Mouse (Mus musculus) cortical plate, adult 2 months (tissue): ENCODE results near the gene Cdc25a.

Experiments used
- CTCF ChIP-seq: fragments of 200-500 bp; IDR thresholded peaks from 2 replicates; pipeline ENCODE4 v1.5.1; 2011; ENCODE audit warnings: mild to moderate bottlenecking, control low read depth, low read length; ENCODE audit not compliant: insufficient read depth; ENCODE audit errors: extremely low read depth
- POLR2A ChIP-seq: fragments of 200-500 bp; IDR thresholded peaks from 2 replicates; pipeline ENCODE4 v1.6.1; 2011; ENCODE audit warnings: mild to moderate bottlenecking, low read length, control low read depth; ENCODE audit not compliant: insufficient read depth; ENCODE audit errors: extremely low read depth

DNA sequence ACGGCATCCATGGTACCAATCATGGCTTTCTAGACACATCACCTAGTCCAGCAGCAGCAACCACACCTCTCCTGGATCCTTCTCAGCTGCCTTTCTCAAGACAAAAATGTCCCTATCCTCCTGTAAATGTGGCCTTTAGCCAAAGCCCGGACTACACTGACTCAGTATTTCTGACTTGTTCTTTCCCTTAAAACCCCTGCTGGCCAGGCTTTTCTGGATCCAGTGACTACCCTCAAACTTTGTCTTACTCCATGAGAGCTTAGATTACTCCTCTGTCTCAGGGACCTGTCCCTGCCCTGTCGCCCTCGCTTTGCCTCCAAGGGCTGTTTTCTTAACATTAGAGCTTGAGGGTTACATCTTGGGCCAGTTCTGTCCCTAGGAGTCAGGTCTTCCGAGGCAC, 25.3 kb upstream of the Cdc25a start:
- TF ChIP-seq CTCF (no peak), POLR2A (no peak)
